Mouse (Mus musculus) liver, embryonic 11.5 days (tissue): Measurements from ENCODE around the gene Dbp. TPM values are rescaled to one million over a fixed set of nuclear protein-coding genes. Genes with fewer than 3 reads are reported as not detected.

Experiments used
- ATAC-seq: fragments of 200-750 bp; cut with Nextera tagmentation; replicated peaks from 2 replicates; pipeline ENCODE4 v1.8.0; 2017; ENCODE audit warnings: moderate number of reproducible peaks, mild to moderate bottlenecking, moderate TSS enrichment, moderate library complexity; ENCODE audit not compliant: low FRiP score
- DNase-seq: peaks from one replicate; pipeline ENCODE4 v3.0.0-alpha.2; 2017; ENCODE audit warnings: low spot score
- H3K27ac ChIP-seq: fragments of 300-500 bp; sonication (generic); 2 replicates; pipeline ENCODE4 v1.5.1; 2014; ENCODE audit warnings: mild to moderate bottlenecking, low read depth, low read length, control low read depth
- H3K27me3 ChIP-seq: fragments of 300-500 bp; sonication (generic); replicated peaks from 2 replicates; pipeline ENCODE4 v1.6.1; 2014; ENCODE audit warnings: low read length, mixed read lengths; ENCODE audit not compliant: control insufficient read depth, insufficient read depth
- H3K36me3 ChIP-seq: fragments of 300-500 bp; sonication (generic); 2 replicates; pipeline ENCODE4 v1.6.1; 2014; ENCODE audit warnings: mild to moderate bottlenecking, low read length, moderate library complexity, mixed read lengths; ENCODE audit not compliant: control insufficient read depth, insufficient read depth
- H3K4me1 ChIP-seq: fragments of 300-500 bp; sonication (generic); replicated peaks from 2 replicates; pipeline ENCODE4 v1.6.1; 2014; ENCODE audit warnings: low read length, mixed read lengths; ENCODE audit not compliant: control insufficient read depth, insufficient read depth
- H3K4me2 ChIP-seq: fragments of 300-500 bp; sonication (generic); 2 replicates; pipeline ENCODE4 v1.6.1; 2014; ENCODE audit warnings: mild to moderate bottlenecking, control low read depth, moderate library complexity
- H3K4me3 ChIP-seq: fragments of 300-500 bp; sonication (generic); 2 replicates; pipeline ENCODE4 v1.5.1; 2014; ENCODE audit warnings: low read depth, low read length, control low read depth
- H3K9ac ChIP-seq: fragments of 300-500 bp; sonication (generic); 2 replicates; pipeline ENCODE4 v1.6.1; 2014; ENCODE audit warnings: low read depth, low read length, control low read depth
- H3K9me3 ChIP-seq: fragments of 300-500 bp; sonication (generic); 2 replicates; pipeline ENCODE4 v1.6.1; 2016; ENCODE audit warnings: low read length, inconsistent platforms, mixed read lengths; ENCODE audit not compliant: control insufficient read depth
- WGBS: fragments of 180-500 bp; shearing (Covaris S2); extraction: QIAGEN DNeasy Blood & Tissue Kit; methylation state at CpG from one replicate; pipeline ENCODE4 v1.1.7; 2014; 5-methylcytosine and 5-hydroxymethylcytosine counted together
- polyA plus RNA-seq: library from polyadenylated mRNA; unstranded; fragments of >200 nt; fragmentation: Nextera tagmentation; extraction: Ambion mirVana; gene quantifications from 2 replicates; pipeline ENCODE4 v1.2.1, GENCODE M21; 2014

Gene Dbp
- polyA plus RNA-seq, 1 experiment from 2014 or later, result 1.8 TPM

DNA sequence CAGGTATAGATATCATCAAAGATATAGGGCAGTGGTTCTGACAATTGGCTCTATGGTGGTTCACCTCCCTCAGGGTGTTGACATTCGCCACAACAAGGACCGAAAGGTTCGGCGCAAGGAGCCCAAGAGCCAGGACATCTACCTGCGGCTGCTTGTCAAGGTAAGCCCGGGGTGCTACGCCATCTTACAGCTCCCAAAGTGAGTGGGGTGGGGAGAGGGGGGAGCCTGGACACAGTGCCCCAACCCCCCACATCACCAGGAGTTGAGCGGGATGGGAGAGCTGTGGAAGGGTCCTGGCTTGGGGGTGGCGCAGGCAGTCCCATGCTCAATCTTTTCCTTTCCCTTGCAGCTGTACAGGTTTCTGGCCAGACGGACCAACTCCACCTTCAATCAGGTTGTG, 14.3 kb downstream of the Dbp start:
- WGBS, result 63% methylated on average over 10 of the region's 10 CpGs
- Histone ChIP-seq H3K27me3 (no peaks in the 10 kb centered on the region), H3K9me3 (no peaks in the 10 kb centered on the region), H3K4me1 (peaks cover 37% of the 10 kb centered on the region), H3K4me2 (peak overlapping the region; percentile 86), H3K9ac (peak overlapping the region; percentile 95), H3K4me3 (peak overlapping the region; percentile 71), H3K36me3 (peaks cover 39% of the 10 kb centered on the region), H3K27ac (peak overlapping the region; percentile 75)
- no peak for DNase-seq
- ATAC-seq, result no peak

GRCm38 (mm10) chr7:45719738-45720412, 15.0 kb downstream of the Dbp start:
- 89% methylated on average over 15 of the region's 16 CpGs for WGBS
- Histone ChIP-seq H3K4me1 (peaks cover 32% of the 10 kb centered on the region), H3K9ac (peak overlapping the region; percentile 95), H3K4me2 (peak overlapping the region; percentile 86), H3K36me3 (peaks cover 46% of the 10 kb centered on the region), H3K9me3 (no peaks in the 10 kb centered on the region), H3K27me3 (no peaks in the 10 kb centered on the region), H3K27ac (no peak overlapping the region; the same call in 1 of the 2 replicates), H3K4me3 (peak overlapping the region; percentile 71)
- ATAC-seq, result no peak
- no peak for DNase-seq

- ATAC-seq, result no peak
- H3K36me3 ChIP-seq, result peaks cover 53% of the 10 kb centered on the region
- DNase-seq, result no peak
- no peaks in the 10 kb centered on the region for H3K9me3 ChIP-seq
- peaks cover 29% of the 10 kb centered on the region for H3K4me1 ChIP-seq
- 82% methylated on average over 14 of the region's 14 CpGs for WGBS
- no peaks in the 10 kb centered on the region for H3K27me3 ChIP-seq
- H3K4me3 ChIP-seq, result peak within 1 kb of the TSS; percentile 71
- H3K9ac ChIP-seq, result no peak within 1 kb of the TSS
- H3K4me2 ChIP-seq, result peak within 1 kb of the TSS; percentile 86
- H3K27ac ChIP-seq, result peak within 1 kb of the TSS; percentile 8; the same call in 1 of the 2 replicates
Measured at GRCm38 (mm10) chr7:45720413-45721233, 15.7 kb downstream of the Dbp start, which contains the start of gene Fam83e. Gene Fam83e, plus strand, starts transcription at chr7:45721212.

DNA sequence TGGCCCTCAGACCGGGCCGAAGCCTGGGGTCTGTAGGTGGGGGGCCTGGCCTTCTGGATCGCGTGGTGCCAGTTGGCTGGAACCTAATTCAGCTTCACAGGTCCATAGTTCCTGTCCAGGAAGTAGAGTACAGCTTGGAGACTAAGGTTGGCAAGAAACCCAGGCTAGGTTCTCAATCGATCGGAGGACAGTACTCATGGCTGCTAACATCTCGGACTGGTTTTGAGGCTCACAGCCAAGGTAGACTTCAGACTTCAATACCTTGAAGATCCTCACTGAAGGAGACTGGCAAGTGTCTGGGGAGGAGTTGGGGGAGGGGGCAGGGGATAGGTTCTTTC, 16.3 kb downstream of the Dbp start:
- H3K36me3 ChIP-seq, result peaks cover 56% of the 10 kb centered on the region
- H3K9me3 ChIP-seq, result no peaks in the 10 kb centered on the region
- peaks cover 23% of the 10 kb centered on the region for H3K4me1 ChIP-seq
- no peak overlapping the region for H3K9ac ChIP-seq
- H3K27me3 ChIP-seq, result no peaks in the 10 kb centered on the region
- WGBS, result 78% methylated on average over 7 of the region's 7 CpGs
- H3K4me3 ChIP-seq, result no peak overlapping the region
- DNase-seq (no peak), ATAC-seq (no peak)
- H3K27ac ChIP-seq, result no peak overlapping the region
- 0 out of 2 replicates have a peak overlapping the region, but pooled peaks have one; percentile 4 for H3K4me2 ChIP-seq

GRCm38 (mm10) chr7:45721642-45722347, 16.9 kb downstream of the Dbp start:
- H3K4me2 ChIP-seq, result no peak overlapping the region
- WGBS, result 66% methylated on average over 13 of the region's 13 CpGs
- peak overlapping the region; percentile 8; the same call in 1 of the 2 replicates for H3K27ac ChIP-seq
- no peaks in the 10 kb centered on the region for H3K9me3 ChIP-seq
- H3K36me3 ChIP-seq, result peaks cover 60% of the 10 kb centered on the region
- ATAC-seq, result no peak
- no peaks in the 10 kb centered on the region for H3K27me3 ChIP-seq
- no peak overlapping the region for H3K4me3 ChIP-seq
- peaks cover 17% of the 10 kb centered on the region for H3K4me1 ChIP-seq
- H3K9ac ChIP-seq, result no peak overlapping the region
- DNase-seq, result no peak

DNA sequence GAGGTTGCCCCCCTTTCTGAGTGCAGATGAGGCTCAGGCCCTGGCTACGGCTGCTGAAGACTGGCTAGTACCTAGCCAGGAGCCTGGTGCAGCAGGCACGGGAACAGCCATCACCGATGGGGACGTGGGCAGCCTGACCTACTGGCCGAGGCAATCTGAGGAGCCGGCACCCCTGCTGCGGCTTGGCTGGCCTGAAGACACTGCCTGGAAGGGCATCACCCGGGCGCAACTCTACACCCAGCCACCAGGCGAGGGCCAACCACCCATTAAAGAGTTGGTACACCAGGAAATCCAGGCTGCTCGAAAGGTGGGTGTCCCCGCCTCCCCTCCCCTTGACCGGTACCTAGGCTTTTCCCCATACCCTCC, 17.4 kb downstream of the Dbp start:
- DNase-seq, result no peak
- no peak overlapping the region for H3K9ac ChIP-seq
- no peak overlapping the region for H3K4me3 ChIP-seq
- no peaks in the 10 kb centered on the region for H3K27me3 ChIP-seq
- 84% methylated on average over 13 of the region's 13 CpGs for whole genome bisulfite sequencing
- H3K36me3 ChIP-seq, result peaks cover 63% of the 10 kb centered on the region
- H3K4me1 ChIP-seq, result peaks cover 14% of the 10 kb centered on the region
- H3K9me3 ChIP-seq, result no peaks in the 10 kb centered on the region
- ATAC-seq, result no peak
- H3K27ac ChIP-seq, result 0 out of 2 replicates have a peak overlapping the region, but pooled peaks have one; percentile 8
- H3K4me2 ChIP-seq, result no peak overlapping the region

- DNase-seq, result no peak
- no peak overlapping the region for H3K9ac ChIP-seq
- no peak overlapping the region for H3K27ac ChIP-seq
- no peak for ATAC-seq
- no peak overlapping the region for H3K4me3 ChIP-seq
- peaks cover 14% of the 10 kb centered on the region for H3K4me1 ChIP-seq
- H3K4me2 ChIP-seq, result no peak overlapping the region
- H3K9me3 ChIP-seq, result no peaks in the 10 kb centered on the region
- no peaks in the 10 kb centered on the region for H3K27me3 ChIP-seq
- 88% methylated on average over 4 of the region's 4 CpGs for WGBS
- peaks cover 65% of the 10 kb centered on the region for H3K36me3 ChIP-seq
Measured at GRCm38 (mm10) chr7:45723301-45723700, 18.4 kb downstream of the Dbp start.

DNA sequence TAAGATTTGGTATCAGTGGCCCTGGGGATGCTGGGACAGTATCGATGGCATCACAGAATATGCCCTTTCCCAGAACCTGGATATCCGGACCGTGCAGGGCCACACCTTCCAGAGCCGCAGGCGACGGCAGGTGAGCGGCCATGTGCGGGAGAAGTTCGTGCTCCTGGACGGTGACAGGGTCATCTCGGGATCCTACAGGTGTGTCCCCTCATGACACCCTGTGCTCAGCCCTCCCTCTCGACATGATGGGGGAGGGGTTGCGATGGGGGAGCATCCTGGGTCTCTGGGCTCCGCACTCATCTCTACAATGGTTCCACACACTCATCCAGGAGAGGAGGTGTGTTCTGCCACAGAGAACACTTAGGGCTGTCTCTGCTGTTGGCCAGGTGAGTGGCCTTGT, 18.9 kb downstream of the Dbp start:
- H3K4me1 ChIP-seq, result peaks cover 14% of the 10 kb centered on the region
- H3K9ac ChIP-seq, result no peak overlapping the region
- DNase-seq (no peak), ATAC-seq (no peak)
- 92% methylated on average over 14 of the region's 14 CpGs for WGBS
- H3K36me3 ChIP-seq, result peaks cover 65% of the 10 kb centered on the region
- H3K4me2 ChIP-seq, result no peak overlapping the region
- no peaks in the 10 kb centered on the region for H3K27me3 ChIP-seq
- H3K9me3 ChIP-seq, result no peaks in the 10 kb centered on the region
- H3K27ac ChIP-seq, result no peak overlapping the region
- no peak overlapping the region for H3K4me3 ChIP-seq
